Comparison of ENCODE assay signal across 10 mouse cellular contexts in genomic region chr7:143433331-143433730, GRCm38 (mm10). TPM values are rescaled to one million over a fixed set of nuclear protein-coding genes. Genes with fewer than 3 reads are reported as not detected.
A peak's percentile ranks its signal among the peaks of the same experiment; 100 is the strongest.
DNase-seq lines count a peak whose midpoint lies in the region; ATAC-seq and TF ChIP-seq lines count a peak whose summit lies in the region.
"Had no signal": no experiment of that assay in that cellular context is flagged by ENCODE, and none has a peak within 500 bp of the region (broad histone marks: within the 10 kb centered on the region; RNA-seq: fewer than 3 reads in every experiment).

No protein-coding gene starts in this region.

- no peak overlapping the region; the same call in 1 of the 2 replicates for H3K9ac ChIP-seq in forebrain, embryonic 13.5 days
- H3K9ac ChIP-seq in midbrain, postnatal 0 days (replicated peaks; ENCODE audit: low read length, poor library complexity, severe bottlenecking): no peak overlapping the region
- no peak overlapping the region for H3K9ac ChIP-seq in midbrain, embryonic 16.5 days (ENCODE audit: low read depth, low read length)
- no peak overlapping the region for H3K9ac ChIP-seq in intestine, embryonic 16.5 days (ENCODE audit: low read depth, low read length)
- H3K9ac ChIP-seq: neural tube, embryonic 12.5 days had no signal

- H3K9me3 ChIP-seq in forebrain, embryonic 10.5 days: no peaks in the 10 kb centered on the region
- H3K9me3 ChIP-seq in forebrain, embryonic 13.5 days (replicated peaks): no peaks in the 10 kb centered on the region
- no peaks in the 10 kb centered on the region for H3K9me3 ChIP-seq in midbrain, postnatal 0 days (ENCODE audit: low read length)
- no peaks in the 10 kb centered on the region for H3K9me3 ChIP-seq in midbrain, embryonic 16.5 days (replicated peaks; ENCODE audit: control insufficient read depth, low read length, poor library complexity, severe bottlenecking)
- no peaks in the 10 kb centered on the region for H3K9me3 ChIP-seq in intestine, embryonic 16.5 days (ENCODE audit: control insufficient read depth, low read length)
- H3K9me3 ChIP-seq: neural tube, embryonic 12.5 days had no signal

- intact Hi-C loops in gastrocnemius, postnatal 14 days (cut with DNase I; ENCODE audit: low total_unique reads): no loop called here

- no peak for TF ChIP-seq CTCF in midbrain, postnatal 0 days (IDR thresholded peaks at IDR 0.05)

- H3K4me2 ChIP-seq in forebrain, embryonic 13.5 days: no peak overlapping the region
- no peak overlapping the region for H3K4me2 ChIP-seq in midbrain, postnatal 0 days (ENCODE audit: low read depth, low read length, poor library complexity, severe bottlenecking)
- no peak overlapping the region for H3K4me2 ChIP-seq in midbrain, embryonic 16.5 days (ENCODE audit: low read length)
- H3K4me2 ChIP-seq in intestine, embryonic 16.5 days (ENCODE audit: low read depth, low read length): no peak overlapping the region
- H3K4me2 ChIP-seq: neural tube, embryonic 12.5 days had no signal

- H3K36me3 ChIP-seq in forebrain, embryonic 10.5 days (replicated peaks): no peaks in the 10 kb centered on the region
- no peaks in the 10 kb centered on the region for H3K36me3 ChIP-seq in forebrain, embryonic 13.5 days (ENCODE audit: poor library complexity, severe bottlenecking)
- H3K36me3 ChIP-seq in midbrain, postnatal 0 days (ENCODE audit: insufficient read depth, low read length): no peaks in the 10 kb centered on the region
- H3K36me3 ChIP-seq in midbrain, embryonic 16.5 days (ENCODE audit: control insufficient read depth, insufficient read depth, low read length): no peaks in the 10 kb centered on the region
- no peaks in the 10 kb centered on the region for H3K36me3 ChIP-seq in intestine, embryonic 16.5 days (ENCODE audit: control insufficient read depth, insufficient read depth, low read length)
- H3K36me3 ChIP-seq: neural tube, embryonic 12.5 days had no signal

- H3K27me3 ChIP-seq in forebrain, embryonic 10.5 days (ENCODE audit: poor library complexity, severe bottlenecking): peaks cover 95% of the 10 kb centered on the region
- H3K27me3 ChIP-seq in forebrain, embryonic 13.5 days: peaks cover 87% of the 10 kb centered on the region
- H3K27me3 ChIP-seq in midbrain, postnatal 0 days (ENCODE audit: insufficient read depth, low read length): peaks cover 3% of the 10 kb centered on the region; the same call in 1 of the 2 replicates
- H3K27me3 ChIP-seq in midbrain, embryonic 16.5 days (ENCODE audit: control insufficient read depth, insufficient read depth, low read depth, low read length): no peaks in the 10 kb centered on the region
- no peaks in the 10 kb centered on the region for H3K27me3 ChIP-seq in intestine, embryonic 16.5 days (replicated peaks; ENCODE audit: control insufficient read depth, insufficient read depth, low read length)
- H3K27me3 ChIP-seq: neural tube, embryonic 12.5 days had no signal

- DNase-seq in forebrain, embryonic 10.5 days (ENCODE audit: extremely low spot score, low spot score): no peak
- DNase-seq in midbrain, postnatal 0 days (ENCODE audit: low spot score): peak; percentile 43
- peak; percentile 75 for DNase-seq in gastrocnemius, postnatal 14 days
- peak; percentile 20 for DNase-seq in right cerebral cortex, postnatal 25 days
- no peak for DNase-seq in thymus, postnatal 36 days
- DNase-seq: B cell, adult 2 months had no signal

- H3K4me1 ChIP-seq in forebrain, embryonic 10.5 days: peaks cover 33% of the 10 kb centered on the region
- peaks cover 22% of the 10 kb centered on the region for H3K4me1 ChIP-seq in forebrain, embryonic 13.5 days
- H3K4me1 ChIP-seq in midbrain, postnatal 0 days (ENCODE audit: insufficient read depth, low read length): peaks cover 6% of the 10 kb centered on the region; the same call in 1 of the 2 replicates
- peaks cover 9% of the 10 kb centered on the region for H3K4me1 ChIP-seq in midbrain, embryonic 16.5 days (ENCODE audit: control insufficient read depth, insufficient read depth, low read length)
- peaks cover 14% of the 10 kb centered on the region for H3K4me1 ChIP-seq in intestine, embryonic 16.5 days (ENCODE audit: control insufficient read depth, insufficient read depth, low read length)

- H3K27ac ChIP-seq in forebrain, embryonic 10.5 days: peak overlapping the region; percentile 16; the same call in 1 of the 2 replicates
- no peak overlapping the region for H3K27ac ChIP-seq in forebrain, embryonic 13.5 days
- no peak overlapping the region for H3K27ac ChIP-seq in midbrain, postnatal 0 days (ENCODE audit: low read depth, low read length)
- H3K27ac ChIP-seq in midbrain, embryonic 16.5 days (ENCODE audit: low read length): no peak overlapping the region
- H3K27ac ChIP-seq in intestine, embryonic 16.5 days (ENCODE audit: low read length): no peak overlapping the region
- H3K27ac ChIP-seq: neural tube, embryonic 12.5 days had no signal

- ATAC-seq in forebrain, embryonic 13.5 days: no peak
- ATAC-seq in midbrain, postnatal 0 days (ENCODE audit: low FRiP score): no peak
- no peak for ATAC-seq in midbrain, embryonic 16.5 days
- no peak for ATAC-seq in intestine, embryonic 16.5 days

- 77% methylated on average over 7 of the region's 7 CpGs for WGBS in forebrain, embryonic 10.5 days
- WGBS in forebrain, embryonic 13.5 days: 71% methylated on average over 7 of the region's 7 CpGs
- WGBS in midbrain, postnatal 0 days: 58% methylated on average over 7 of the region's 7 CpGs
- 47% methylated on average over 7 of the region's 7 CpGs for WGBS in midbrain, embryonic 16.5 days
- 77% methylated on average over 7 of the region's 7 CpGs for WGBS in intestine, embryonic 16.5 days

- H3K4me3 ChIP-seq in forebrain, embryonic 10.5 days: no peak overlapping the region
- H3K4me3 ChIP-seq in forebrain, embryonic 13.5 days: no peak overlapping the region
- no peak overlapping the region for H3K4me3 ChIP-seq in midbrain, postnatal 0 days (ENCODE audit: low read depth, low read length)
- no peak overlapping the region for H3K4me3 ChIP-seq in midbrain, embryonic 16.5 days (ENCODE audit: low read depth, low read length)
- no peak overlapping the region for H3K4me3 ChIP-seq in intestine, embryonic 16.5 days (ENCODE audit: low read length)
- H3K4me3 ChIP-seq: neural tube, embryonic 12.5 days had no signal

RNA-seq across cellular contexts. Expression of gene Cdkn1c, which starts 27.5 kb away (rescaled TPM):
- 194 and 230 TPM in 2 replicates for polyA plus RNA-seq in forebrain, embryonic 10.5 days (2016; fragmentation: Nextera tagmentation; extraction: Ambion mirVana)
- polyA plus RNA-seq in forebrain, embryonic 13.5 days (2015; fragmentation: Nextera tagmentation; extraction: Ambion mirVana): 140 and 149 TPM in 2 replicates
- 107 and 131 TPM in 2 replicates for total RNA-seq in midbrain, postnatal 0 days (2014; rRNA removed)
- polyA plus RNA-seq in midbrain, postnatal 0 days (2015; fragmentation: Nextera tagmentation; extraction: Ambion mirVana): 111 and 115 TPM in 2 replicates
- polyA plus RNA-seq in midbrain, embryonic 16.5 days (2015; fragmentation: Nextera tagmentation; extraction: Ambion mirVana): 171 and 184 TPM in 2 replicates
- total RNA-seq in gastrocnemius, postnatal 14 days (2021): 100 to 1,000 TPM; 565 to 617 TPM
- polyA plus RNA-seq in intestine, embryonic 16.5 days (2015; fragmentation: Nextera tagmentation; extraction: Ambion mirVana): 522 and 653 TPM in 2 replicates

RNA-seq across cellular contexts. Expression of gene Slc22a18, which starts 40.2 kb away (rescaled TPM):
- 0.43 TPM in 2 replicates for polyA plus RNA-seq in forebrain, embryonic 10.5 days (2016; fragmentation: Nextera tagmentation; extraction: Ambion mirVana)
- 0.15 and 0.45 TPM in 2 replicates for polyA plus RNA-seq in forebrain, embryonic 13.5 days (2015; fragmentation: Nextera tagmentation; extraction: Ambion mirVana)
- total RNA-seq in midbrain, postnatal 0 days (2014; rRNA removed): 0.33 and 0.47 TPM in 2 replicates
- 0.71 and 0.86 TPM in 2 replicates for polyA plus RNA-seq in midbrain, postnatal 0 days (2015; fragmentation: Nextera tagmentation; extraction: Ambion mirVana)
- polyA plus RNA-seq in midbrain, embryonic 16.5 days (2015; fragmentation: Nextera tagmentation; extraction: Ambion mirVana): 0.55 and 1.1 TPM in 2 replicates
- total RNA-seq in gastrocnemius, postnatal 14 days (2021): under 1 TPM; 0.31 to 0.35 TPM
- 18.2 and 22.7 TPM in 2 replicates for polyA plus RNA-seq in intestine, embryonic 16.5 days (2015; fragmentation: Nextera tagmentation; extraction: Ambion mirVana)

Comparison
In these comparisons a context has a peak if more than half of its experiments do, and no peak if none do; other contexts are left out.
1. DNase-seq: peak in midbrain, postnatal 0 days (single experiment), gastrocnemius, postnatal 14 days (single experiment) and right cerebral cortex, postnatal 25 days (single experiment); none in forebrain, embryonic 10.5 days (single experiment) and thymus, postnatal 36 days (0 of 2).